Mouse (Mus musculus): ENCODE results near the gene Slc9a5.

DNA sequence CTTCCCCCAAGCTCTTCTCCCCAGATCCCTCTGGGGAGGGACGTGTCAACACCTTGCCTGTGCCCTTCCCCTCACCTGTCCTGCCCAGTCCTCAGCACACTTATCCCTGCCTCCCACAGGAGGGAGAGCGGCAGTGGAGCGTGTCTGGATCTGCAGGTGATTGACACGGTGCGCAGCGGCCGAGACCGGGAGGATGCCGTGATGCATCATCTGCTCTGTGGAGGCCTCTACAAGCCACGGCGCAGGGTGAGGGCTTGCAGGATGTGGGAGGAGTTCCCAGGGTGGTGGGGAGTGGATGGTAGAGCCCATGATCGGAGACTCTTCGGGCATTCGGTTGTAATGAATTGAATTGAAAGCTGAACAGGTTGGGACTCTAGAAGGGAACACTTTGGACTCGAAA, 10.6 kb downstream of the Slc9a5 start:
- TF ChIP-seq CTCF (IDR thresholded peaks at IDR 0.05; ENCODE audit: control insufficient read depth, insufficient read depth, insufficient replicate concordance, low read depth, low read length) (no peak), POLR2A (IDR thresholded peaks at IDR 0.05; ENCODE audit: control insufficient read depth, low read depth, low read length) (no peak)
